Mouse (Mus musculus): ENCODE data around the gene Tsc2. TPM values are rescaled to one million over a fixed set of nuclear protein-coding genes. Genes with fewer than 3 reads are reported as not detected.
"Not testable (repeated sequence)": the region's sequence is repeated elsewhere in the genome, so short reads cannot be mapped to it uniquely, and the experiment has no call there.

Tsc2 gene
- 95.3 and 112 TPM in 2 replicates for polyA plus RNA-seq (2012; rRNA removed)

DNA sequence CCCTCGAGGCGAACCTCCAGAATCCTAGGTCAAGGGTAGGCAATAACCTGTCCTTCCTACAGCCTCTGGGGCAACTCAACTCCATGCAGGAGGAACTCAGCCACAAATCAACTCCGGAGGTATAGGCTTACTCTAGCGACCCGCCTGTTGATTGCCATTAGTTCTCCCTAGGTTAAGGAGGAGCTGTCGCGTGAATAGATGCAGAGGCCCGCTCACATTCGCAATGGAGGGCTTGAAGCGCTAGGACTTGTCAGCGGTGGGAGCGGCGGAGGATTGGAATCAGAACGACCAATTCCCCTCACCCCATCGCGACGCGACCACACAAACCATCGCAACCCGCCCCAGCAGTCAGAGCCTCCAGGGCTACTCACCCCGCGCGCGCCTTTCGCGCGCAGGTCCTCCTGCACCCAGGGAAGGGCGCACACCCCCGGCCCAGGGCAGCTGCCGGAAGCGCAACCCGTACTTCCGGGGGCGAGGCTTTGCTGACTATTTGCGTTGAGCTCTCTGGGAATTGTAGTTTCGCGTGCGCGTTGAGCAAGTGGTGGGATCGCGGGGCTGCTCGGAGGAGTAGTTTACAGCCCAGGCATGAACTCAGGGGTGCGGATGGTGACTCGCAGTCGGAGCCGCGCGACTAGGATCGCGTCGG is at the start of gene Tsc2, which contains the start of gene Nthl1:
TSS of gene Tsc2 (minus strand) at position 464 of the 646 bp plus-strand sequence.
TSS of gene Nthl1 (plus strand) at position 514 of the 646 bp plus-strand sequence.
- peak; percentile 74 for DNase-seq (ENCODE audit: low spot score)

DNA sequence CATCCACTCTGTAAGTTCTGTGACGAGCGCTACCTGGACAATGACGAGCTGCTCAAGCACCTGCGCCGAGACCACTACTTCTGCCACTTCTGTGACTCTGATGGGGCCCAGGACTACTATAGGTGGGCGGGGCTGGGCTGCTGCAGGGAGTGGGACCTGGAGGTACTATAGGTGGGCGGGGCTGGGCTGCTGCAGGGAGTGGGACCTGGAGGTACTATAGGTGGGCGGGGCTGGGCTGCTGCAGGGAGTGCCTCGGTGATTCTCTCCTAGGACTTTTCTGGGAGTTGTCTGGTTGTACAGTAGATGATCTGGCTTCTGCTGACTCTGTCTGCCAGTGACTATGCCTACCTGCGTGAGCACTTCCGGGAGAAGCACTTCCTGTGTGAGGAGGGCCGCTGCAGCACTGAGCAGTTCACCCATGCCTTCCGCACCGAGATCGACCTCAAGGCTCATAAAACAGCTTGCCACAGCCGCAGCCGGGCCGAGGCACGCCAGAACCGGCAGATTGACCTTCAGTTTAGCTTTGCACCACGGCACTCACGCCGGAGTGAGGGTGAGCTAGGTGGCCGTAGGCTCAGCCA is 45.2 kb upstream of the Tsc2 start:
- no peak for DNase-seq (ENCODE audit: low spot score)

GRCm38 (mm10) chr17:24676877-24677276 is 44.4 kb upstream of the Tsc2 start:
- DNase-seq (ENCODE audit: low spot score): no peak

DNA sequence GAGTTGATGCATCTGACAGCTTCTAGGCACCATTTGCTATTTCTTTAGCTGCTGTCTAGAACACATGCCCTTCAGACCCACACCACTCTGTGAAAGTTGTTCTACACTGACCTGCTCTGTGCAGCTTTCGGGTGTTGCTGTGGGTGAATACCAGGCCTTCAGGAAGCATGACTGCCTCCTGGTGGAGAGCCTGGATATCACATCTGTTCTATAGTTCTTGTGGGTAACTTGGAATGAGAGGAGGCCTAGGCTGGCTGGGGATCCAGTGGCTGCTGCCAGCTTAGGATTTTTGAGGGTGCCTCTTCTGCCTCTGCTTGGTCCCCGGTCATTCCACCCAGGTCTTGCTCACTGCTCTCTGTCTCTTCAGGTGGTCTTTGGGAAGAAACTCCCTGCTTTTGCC is 43.8 kb upstream of the Tsc2 start:
- DNase-seq (ENCODE audit: low spot score): no peak

DNA sequence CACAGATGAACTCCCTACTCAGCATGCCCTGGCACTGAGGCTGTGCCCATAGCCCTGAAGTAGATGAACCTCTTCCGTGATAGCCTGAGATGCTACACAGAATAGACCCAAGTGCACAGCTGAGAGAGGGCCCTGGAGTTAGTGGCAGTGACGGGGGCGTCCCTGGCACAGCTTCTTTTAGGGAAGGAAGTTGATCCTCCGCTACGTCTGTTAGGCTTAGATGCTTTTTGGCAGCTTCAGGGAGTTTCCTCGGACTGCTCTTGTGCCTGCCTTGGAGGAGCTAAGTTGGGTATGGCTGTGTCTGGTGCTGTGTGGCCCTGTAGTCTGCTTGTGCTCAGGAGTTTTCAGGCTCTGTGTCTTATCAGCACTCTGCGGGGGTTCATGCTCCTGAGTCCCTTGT is 41.8 kb upstream of the Tsc2 start:
- no peak for DNase-seq (ENCODE audit: low spot score)

- DNase-seq (ENCODE audit: low spot score): no peak
These were observed 39.7 kb upstream of the Tsc2 start for GRCm38 (mm10) chr17:24672141-24672540.

GRCm38 (mm10) chr17:24671346-24671745 is 38.9 kb upstream of the Tsc2 start:
- DNase-seq (ENCODE audit: low spot score): no peak

DNA sequence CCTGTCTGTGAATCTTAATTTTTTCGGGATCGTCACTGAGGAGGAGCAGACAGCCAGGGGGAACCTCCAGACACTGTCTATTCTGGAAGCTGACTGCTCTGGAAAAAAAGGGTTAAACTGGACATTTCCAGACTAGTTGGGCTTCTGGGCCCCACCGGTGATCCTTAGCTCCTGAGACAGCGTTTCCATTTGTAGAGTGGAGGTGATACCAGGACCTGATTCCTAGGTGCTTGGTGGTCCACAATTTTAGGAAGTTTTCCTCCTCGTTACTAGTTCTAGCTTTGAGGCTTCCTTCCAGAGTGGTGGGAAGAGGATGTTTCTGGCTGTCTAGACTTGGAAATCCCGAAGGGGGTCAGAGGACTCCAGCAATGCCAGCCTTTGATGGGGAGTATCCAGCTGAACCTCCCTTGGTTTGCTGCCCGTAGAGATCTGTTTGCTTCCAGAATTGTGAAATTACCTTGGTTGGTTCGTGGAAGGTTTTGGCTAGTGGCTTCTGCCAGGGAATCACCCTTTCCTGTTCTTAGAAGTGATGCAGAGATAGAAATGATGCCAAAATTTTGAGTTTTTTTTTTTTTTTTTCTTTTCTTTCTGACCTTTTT is 37.9 kb upstream of the Tsc2 start:
- DNase-seq (ENCODE audit: low spot score): no peak

DNA sequence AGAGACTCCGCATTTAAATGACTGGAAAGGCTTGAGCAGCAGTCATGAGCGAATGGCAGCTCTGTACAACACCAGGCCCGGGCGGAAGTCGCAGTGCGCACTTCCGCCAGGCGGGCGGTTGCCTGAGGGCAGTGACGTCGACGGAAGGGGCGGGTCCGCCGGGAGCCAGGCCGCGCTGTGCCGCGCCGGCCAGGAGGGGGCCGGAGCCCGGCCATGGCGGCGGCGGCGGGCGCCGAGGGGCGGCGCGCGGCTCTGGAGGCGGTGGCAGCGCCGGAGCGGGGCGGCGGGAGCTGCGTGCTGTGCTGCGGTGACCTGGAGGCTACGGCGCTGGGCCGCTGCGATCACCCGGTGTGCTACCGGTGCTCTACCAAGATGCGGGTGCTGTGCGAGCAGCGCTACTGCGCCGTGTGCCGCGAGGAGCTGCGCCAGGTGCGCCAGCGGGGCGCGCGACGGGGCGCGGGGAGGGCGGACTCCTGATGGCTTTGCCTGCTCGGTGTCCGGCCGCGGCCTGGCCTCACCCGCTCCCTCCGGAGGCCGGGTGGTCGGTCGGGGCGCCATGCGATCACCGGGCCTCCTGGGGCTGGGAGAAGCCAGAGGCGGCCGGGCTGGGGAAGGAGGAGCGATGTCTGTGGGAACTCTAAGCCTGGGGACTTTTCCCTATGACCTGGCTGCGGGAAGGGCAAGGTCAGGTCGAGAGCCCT is 37.3 kb upstream of the Tsc2 start, which contains the start of gene Zfp598:
TSS of gene Zfp598 (plus strand) at position 143 of the 701 bp plus-strand sequence.
- peak; percentile 90 for DNase-seq (ENCODE audit: low spot score)

DNA sequence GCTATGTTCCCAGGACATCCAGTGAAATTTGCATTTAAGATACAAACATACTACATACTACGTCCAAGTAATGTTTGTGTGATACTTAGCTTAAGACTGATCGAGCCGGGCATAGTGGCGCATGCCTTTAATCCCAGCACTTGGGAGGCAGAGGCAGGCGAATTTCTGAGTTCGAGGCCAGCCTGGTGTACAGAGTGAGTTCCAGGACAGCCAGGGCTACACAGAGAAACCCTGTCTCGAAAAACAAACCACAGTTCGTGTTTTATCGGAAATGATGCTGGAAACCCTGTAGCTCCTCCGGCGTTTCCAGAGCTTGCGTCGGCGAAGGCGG is 36.7 kb upstream of the Tsc2 start:
- not testable (repeated sequence) for DNase-seq (ENCODE audit: low spot score)

DNA sequence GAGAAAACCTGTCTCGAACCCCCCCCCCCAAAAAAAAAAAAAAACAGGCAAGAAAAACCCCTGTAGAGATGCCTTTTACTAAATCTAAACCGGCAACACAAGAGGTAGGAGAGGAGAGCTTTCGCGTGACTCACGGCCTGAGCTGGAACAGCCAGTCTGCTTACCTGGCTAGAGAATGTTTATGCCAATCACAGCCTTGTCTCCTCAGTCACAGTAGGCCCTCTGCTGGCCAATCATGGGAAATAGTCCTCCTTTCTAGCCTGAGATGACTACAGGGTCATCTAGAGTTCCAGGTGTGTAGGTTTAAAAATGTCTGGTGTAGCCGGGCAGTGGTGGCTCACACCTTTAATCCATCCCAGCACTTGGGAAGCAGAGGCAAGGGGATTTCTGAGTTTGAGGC is 35.0 kb upstream of the Tsc2 start:
- DNase-seq (ENCODE audit: low spot score): peak; percentile 30

DNA sequence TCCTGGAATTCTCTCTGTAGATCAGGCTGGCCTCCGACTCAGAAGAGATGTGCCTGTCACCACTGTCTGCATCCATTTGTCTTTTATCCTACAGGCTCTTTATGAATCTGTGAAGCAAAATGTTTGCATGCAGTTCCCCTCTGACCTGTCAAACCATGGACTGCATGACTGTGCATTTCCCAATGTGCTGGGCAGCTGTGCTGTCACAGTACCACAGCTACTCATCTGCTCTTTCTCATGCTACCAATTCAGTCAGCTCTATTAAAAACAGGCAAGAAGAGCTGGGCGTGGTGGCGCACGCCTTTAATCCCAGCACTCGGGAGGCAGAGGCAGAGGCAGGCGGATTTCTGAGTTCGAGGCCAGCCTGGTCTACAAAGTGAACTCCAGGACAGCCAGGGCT is 34.6 kb upstream of the Tsc2 start:
- DNase-seq (ENCODE audit: low spot score): not testable (repeated sequence)

DNA sequence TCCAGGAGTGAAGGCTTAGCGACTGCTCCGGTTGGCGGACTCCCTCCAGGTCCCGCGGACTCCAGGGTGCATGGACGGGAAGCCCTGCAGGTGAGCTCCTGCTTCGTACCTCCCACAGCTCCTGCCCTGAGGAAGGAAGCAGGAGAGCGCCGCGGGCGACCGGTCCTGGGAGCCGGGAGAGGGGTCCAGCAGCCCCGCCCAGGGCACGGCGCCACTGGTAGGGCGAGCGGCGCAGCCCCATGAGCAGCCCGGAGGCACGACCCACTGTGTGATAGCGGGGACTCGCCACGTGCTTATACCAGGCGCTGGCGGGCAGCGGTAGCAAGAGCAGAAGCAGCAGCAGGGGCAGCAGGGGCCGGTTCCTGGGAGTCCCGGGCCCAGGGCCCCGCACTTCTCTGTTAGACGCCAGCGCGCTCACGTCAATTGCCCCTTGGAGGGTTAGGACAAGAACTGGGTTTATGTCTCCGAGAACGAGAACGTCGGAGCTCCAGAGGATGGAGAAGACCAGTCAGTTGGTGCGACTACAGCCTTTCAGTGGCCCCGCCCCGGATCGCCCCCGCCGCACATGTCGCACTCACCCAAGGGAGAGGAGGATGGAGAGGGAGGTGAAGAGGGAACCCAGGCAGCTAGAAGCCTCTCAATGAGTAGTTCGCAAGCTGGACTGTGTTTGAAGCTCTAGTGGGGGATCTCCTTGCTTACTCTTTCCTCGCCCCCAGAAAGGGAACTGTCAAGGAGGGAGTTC is 25.8 kb upstream of the Tsc2 start, which contains the start of gene Npw:
TSS of gene Npw (minus strand) at position 441 of the 742 bp plus-strand sequence.
- DNase-seq (ENCODE audit: low spot score): no peak

DNA sequence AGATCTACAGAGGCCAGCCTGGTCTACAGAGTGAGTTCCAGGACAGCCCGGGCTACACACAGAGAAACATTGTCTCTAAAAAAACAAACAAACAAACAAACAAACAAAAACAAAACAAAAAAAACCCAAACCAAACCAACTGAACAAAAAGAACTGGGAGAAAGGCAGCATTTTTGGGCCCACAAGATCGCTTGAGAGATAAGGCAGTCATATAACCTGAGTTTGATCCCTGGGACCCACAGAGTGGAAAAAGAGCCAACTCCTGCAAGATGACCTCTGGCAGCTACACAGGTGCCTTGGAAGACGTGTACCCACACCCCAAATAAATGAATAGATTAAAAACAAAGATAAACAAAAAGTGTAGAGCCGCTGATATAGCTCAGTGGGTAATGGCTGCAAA is 22.5 kb upstream of the Tsc2 start:
- no peak for DNase-seq (ENCODE audit: low spot score)

DNA sequence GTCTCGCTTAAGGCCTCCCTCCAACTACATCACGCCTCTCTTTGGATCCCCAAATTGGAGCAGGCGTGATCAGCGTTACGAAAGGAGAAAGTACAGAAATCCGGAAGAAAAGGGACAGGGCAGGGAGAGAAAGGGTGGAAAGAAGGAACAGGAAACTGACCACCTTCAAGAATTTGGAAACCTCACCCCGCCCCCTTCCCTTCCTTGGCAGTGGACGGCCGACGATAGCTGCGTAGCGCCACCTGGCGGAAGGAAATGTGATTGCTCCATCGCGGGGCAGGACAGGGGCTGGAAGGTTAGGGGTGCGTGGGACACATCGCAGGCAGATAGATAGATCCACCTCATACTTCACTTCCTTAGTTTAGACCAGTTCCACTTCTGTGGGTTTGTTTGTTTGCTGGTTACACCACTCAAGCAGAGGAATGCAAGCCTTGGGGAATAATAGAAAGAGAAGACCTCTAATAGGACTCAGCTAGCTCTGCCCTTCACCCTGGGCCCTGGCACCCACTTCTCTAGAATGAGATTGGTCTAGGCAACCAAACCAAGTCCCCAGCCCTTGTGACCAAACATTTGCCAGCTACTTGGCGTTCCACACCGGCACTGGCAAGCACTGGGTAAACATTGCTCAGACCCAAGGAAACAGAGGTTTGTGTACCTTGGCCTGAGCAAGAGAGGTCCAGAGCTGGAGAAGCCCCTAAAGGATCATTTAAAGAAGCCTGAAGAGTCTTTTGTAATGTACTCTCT is 21.7 kb upstream of the Tsc2 start:
- DNase-seq (ENCODE audit: low spot score): no peak

DNA sequence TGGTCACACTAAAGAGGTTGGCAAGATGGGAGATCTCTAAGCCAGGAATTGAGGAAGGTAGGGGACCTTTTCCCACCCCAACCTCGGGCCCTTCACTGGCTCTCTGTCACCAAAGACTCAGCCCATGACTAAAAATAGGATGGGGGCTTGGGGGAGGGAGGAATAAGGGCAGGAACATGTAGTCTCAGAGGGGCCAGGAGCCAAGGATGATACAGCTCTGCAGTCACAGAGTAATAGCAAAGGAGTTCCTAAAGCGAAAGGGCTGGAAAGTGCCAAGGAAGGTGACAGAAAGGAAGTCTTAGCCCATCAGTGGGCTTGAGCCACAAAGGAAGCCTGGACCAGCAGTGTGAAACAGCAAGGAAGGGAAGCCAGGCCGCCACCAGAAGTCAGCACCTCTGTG is 19.4 kb upstream of the Tsc2 start:
- DNase-seq (ENCODE audit: low spot score): no peak

DNA sequence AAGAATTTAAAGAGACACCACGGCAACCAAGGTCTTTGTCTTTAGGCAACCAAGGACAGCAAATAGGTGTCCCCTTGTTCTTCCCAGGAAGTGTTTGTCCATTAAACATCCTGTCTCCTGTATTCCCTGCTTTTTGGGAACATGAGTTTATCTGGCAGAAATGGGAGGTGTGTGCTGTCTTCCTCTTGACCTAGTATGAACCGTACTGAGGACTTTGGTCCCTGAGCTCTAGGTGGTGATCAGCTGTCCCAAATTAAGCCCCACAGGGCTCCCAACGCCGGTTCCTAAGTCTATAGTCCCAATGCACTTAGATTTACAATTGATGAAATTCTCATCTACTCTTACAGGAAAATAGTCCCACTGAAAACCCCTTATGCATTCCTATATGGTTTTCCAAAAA is 18.3 kb upstream of the Tsc2 start:
- DNase-seq (ENCODE audit: low spot score): no peak

DNA sequence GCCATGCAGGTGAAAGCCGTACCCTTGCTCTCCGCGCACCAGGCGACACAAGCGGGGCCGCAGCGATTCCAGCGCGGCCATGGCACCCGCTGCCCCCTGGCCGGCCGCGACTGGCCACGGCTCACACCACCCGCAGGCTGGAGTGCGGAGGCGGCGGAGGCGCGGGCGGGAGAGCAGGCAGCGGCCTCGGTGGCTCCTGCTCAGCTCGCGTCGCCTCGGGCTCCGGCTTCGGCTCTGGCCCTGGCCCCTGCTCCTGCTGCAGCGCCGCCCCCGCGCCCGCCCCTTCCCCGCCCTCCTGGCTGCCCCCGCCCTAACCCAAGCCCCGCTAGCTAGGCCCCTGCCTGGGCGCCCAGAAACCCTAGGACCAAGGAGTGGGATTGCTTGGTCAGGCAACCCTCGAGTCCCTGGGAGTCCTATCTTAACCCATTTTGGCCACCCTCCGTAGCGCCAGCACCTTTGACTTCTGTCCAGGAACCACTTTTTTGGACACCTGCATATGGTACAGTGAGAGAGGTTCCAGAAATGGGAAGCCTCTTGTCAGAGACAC is 17.7 kb upstream of the Tsc2 start, which contains the start of gene Slc9a3r2:
TSS of gene Slc9a3r2 (minus strand) at position 258 of the 547 bp plus-strand sequence.
- DNase-seq (ENCODE audit: low spot score): peak; percentile 57

DNA sequence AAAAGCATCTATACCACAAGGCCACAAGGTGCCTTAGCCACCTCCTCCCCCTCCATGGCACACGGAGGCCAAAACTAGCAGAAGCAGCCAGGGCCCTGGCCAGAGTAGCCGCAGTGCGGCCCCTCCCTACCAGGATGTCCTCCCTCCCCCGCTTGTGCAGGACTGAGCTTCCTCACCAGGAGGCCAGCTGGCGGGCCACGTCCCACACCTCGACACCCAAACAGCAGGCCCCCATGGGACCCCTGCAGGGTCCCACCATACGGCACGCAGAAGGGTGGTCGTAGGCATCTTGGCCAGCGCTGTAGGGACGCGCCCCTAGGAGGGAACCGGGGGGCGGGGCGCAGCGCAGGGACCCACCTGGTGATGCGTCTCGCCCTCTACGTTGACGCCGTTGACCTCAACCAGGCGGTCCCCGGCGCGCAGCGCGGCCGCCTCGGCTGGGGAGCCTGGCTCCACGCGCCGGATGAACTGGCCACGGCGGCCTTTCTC is 17.2 kb upstream of the Tsc2 start:
- DNase-seq (ENCODE audit: low spot score): no peak

- DNase-seq (ENCODE audit: low spot score): no peak
These were observed 16.4 kb upstream of the Tsc2 start for GRCm38 (mm10) chr17:24648731-24649377.
